Mouse (Mus musculus): ENCODE measurements around the gene Gm44790. TPM values are rescaled to one million over a fixed set of nuclear protein-coding genes. Genes with fewer than 3 reads are reported as not detected.

Gene Gm44790
- not detected for polyA plus RNA-seq (2017; shearing (Covaris generic))

GRCm38 (mm10) chr6:86426358-86426757 lies at the start of gene Gm44790:
TSS of gene Gm44790 (plus strand) at chr6:86426658.

GRCm38 (mm10) chr6:86396581-86397256 lies 29.7 kb upstream of the Gm44790 start, which contains the start of gene Pcyox1:
TSS of gene Pcyox1 (minus strand) at chr6:86397154.

GRCm38 (mm10) chr6:86404100-86404861 lies 22.2 kb upstream of the Gm44790 start, which contains the start of gene Tia1:
TSS of gene Tia1 (plus strand) at chr6:86404219.

GRCm38 (mm10) chr6:86438272-86439118 lies 12.0 kb downstream of the Gm44790 start, which contains the start of gene C87436:
TSS of gene C87436 (plus strand) at chr6:86438374.

Other genes with a start within 250 kb of the Gm44790 start
- not detected for gene Tgfa, start 231.4 kb upstream of the Gm44790 start, polyA plus RNA-seq (2017; shearing (Covaris generic))
- gene Fam136a, start 61.0 kb upstream of the Gm44790 start, polyA plus RNA-seq (2017; shearing (Covaris generic)), result 46.0 TPM
- gene Snrpg, start 55.4 kb upstream of the Gm44790 start, polyA plus RNA-seq (2017; shearing (Covaris generic)), result 351 TPM
- gene Pcyox1, start 29.5 kb upstream of the Gm44790 start, polyA plus RNA-seq (2017; shearing (Covaris generic)), result 6.8 TPM
- 147 TPM for gene Tia1, start 22.4 kb upstream of the Gm44790 start, polyA plus RNA-seq (2017; shearing (Covaris generic))
- 50.6 TPM for gene C87436, start 11.7 kb downstream of the Gm44790 start, polyA plus RNA-seq (2017; shearing (Covaris generic))
- gene Pcbp1, start 99.7 kb downstream of the Gm44790 start, polyA plus RNA-seq (2017; shearing (Covaris generic)), result 362 TPM
- gene Asprv1, start 201.5 kb downstream of the Gm44790 start, polyA plus RNA-seq (2017; shearing (Covaris generic)), result 0.11 TPM
- 101 TPM for gene Mxd1, start 242.5 kb downstream of the Gm44790 start, polyA plus RNA-seq (2017; shearing (Covaris generic))